ENCODE assay signal across 22 mouse cellular contexts in genomic region chr4:84198176-84198575, GRCm38 (mm10).
"Had no signal": no experiment of that assay in that cellular context is flagged by ENCODE, and none has a peak within 500 bp of the region (broad histone marks: within the 10 kb centered on the region; RNA-seq: fewer than 3 reads in every experiment).

No protein-coding gene starts in this region.

- DNase-seq: kidney, postnatal 25 days; layer of hippocampus, adult 9-11 months; liver; lung, adult 18-20 months; lung, postnatal 10 days; lung, postnatal 36 days; right cerebral cortex, adult 18-20 months; right cerebral cortex, postnatal 25 days; thymus, adult 2 months; thymus, postnatal 14 days; thymus, postnatal 4 days had no signal

- H3K27ac ChIP-seq: kidney, postnatal 0 days; layer of hippocampus, adult 2 months; limb, embryonic 13.5 days; liver, embryonic 12.5 days; liver, embryonic 15.5 days; lung, embryonic 15.5 days; midbrain, embryonic 13.5 days; stomach, postnatal 0 days had no signal

- H3K4me3 ChIP-seq: layer of hippocampus, adult 2 months; limb, embryonic 10.5 days; limb, embryonic 13.5 days; liver, embryonic 12.5 days; liver, embryonic 15.5 days; lung, embryonic 15.5 days; megakaryocyte, embryonic 14.5 days; midbrain, embryonic 10.5 days; midbrain, embryonic 13.5 days had no signal
